Mouse (Mus musculus) lung, postnatal 10 days (tissue): Measurements from ENCODE around the gene Macrod1.

Experiments
- DNase-seq: peaks from one replicate; pipeline ENCODE4 v3.0.0; 2021

The Macrod1 gene

DNA sequence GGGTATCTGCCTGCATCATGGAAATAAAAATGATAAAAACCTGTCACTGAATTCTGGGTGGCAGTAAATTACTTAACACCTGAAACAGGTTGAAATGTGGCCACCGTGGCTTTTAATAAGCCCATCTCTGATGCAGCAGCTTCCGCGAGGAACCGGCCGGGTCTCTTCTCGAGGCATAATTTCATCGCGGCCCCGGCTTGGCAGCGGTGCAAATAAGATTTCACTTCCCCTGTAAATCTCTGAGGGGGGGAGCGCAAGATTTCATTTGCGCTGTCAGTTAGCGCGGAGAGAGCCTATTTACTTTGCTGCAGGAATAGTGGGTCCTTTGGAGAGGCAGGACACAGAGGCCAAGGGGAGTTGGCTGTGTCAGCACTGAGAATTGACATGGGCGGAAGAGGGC lies 28.1 kb downstream of the Macrod1 start:
- DNase-seq = no peak

DNA sequence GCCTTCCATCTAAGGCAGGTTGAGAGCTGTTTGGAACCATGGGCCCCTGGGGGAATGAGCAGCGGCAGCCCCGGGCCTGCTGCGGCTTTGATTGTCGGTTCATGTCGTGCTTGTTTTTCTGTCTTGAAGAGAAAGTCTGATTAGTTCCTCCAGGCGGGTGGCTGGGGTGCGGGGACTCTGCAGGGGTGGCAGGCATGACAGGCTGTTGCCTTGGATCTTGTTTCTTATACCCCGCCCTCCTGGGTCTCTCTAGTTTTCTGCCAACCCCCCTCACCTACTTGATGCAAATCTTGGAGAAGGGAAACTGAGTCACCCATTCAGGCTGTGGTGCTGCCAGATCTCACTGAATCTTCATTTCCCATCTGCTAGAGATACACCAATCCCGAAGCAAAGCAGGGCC lies 31.9 kb downstream of the Macrod1 start:
- DNase-seq = no peak

DNA sequence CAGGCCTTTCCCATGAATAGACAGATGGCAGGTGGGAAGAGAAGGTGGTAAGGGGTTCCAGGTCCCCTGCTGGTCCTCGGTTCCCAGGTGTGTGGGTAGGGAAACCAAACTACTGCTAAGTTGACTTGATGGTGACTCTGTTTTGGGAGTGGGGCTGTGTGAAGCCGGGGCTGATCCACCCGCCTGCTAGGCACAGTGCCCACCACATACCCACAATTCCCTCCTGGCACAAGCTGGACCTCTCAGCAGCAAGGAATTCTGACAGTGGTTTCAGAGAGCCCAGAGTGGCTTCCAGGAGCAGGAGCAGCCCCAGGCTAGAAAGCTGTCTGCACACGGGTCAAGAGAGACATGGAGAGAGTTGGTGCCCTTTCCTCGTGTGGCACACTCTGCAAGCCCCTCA lies 32.4 kb downstream of the Macrod1 start:
- DNase-seq = no peak

DNA sequence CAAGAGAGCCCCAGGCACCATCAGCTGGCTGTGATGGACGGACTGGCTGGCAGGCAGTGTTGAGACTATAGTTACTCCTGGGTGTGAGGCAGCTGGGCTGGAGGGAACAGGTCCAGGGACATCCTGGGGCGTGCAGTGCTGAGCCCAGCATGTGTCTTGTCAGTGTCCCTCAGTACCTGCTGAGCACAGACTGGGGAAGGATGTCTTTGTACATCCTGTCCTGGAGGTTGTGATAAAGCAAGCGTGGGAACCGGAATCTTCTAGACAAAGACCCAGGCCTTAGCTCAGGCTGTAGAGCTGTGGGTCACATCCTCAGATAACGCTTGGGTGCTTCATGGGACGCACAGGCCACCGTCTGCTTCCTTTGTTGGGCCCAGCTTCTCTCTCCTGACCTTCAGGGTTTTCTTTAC lies 33.2 kb downstream of the Macrod1 start:
- no peak for DNase-seq

DNA sequence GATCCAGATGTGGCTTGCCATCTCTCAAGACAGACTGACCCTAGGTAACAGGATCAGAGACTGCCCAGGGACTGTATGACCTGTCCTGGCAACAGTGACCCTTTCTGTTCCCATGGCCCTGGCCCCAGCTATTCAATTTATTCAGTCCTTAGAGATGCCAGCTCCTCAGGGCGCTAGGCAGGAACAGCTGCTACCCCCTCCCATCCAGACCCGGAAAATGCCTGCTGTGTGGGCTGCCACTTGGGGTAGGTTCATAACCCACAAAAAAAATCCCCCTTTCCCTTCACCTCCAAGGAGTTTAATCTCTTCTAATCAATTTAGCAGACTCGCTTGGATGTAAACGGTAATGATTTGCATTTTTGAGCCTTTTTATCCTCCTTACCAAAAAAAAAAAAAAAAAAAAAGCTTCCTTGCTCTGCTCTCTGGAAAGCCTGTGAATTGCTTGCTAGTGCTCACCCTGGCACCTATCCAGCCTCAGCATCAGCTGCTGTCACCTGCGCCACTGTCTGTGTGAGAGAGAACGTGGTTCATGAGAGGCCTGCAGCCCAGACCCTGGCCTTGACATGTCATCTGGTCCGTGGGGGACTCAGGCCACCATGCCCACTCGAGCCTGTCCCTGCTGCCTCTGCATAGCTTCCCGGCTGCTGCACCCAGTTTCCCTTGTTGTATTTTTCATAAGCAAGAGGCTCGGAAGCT lies 33.9 kb downstream of the Macrod1 start:
- no peak for DNase-seq

DNA sequence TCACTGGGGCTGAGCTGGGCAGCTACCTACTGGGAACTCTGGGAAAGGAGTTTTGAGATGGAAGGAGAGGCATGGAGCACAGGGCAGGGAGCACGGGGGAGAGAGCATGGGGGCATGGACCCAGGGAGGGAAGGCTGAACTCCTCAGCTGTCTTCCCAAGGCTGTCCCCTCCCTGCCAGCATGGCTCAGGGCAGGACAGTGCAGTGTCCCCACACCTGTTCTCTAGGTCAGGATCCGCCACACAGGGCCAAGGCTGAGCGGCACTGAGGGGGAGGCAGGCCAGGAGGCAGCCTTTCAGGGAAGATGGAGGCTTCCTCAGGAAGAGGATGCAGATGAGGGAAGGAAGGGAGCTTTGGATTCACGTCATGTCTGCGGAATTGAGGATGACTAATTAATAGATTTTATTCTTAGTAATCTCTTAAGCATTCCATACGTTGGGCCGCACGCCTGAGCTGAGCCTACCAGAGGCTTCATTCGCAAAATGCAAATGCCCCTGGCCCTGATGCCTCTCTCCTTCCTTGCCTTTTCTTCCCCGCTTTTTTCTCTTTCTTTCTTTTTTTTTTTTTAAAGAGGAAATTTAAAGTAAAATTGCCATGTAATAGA lies 34.9 kb downstream of the Macrod1 start:
- no peak for DNase-seq

DNA sequence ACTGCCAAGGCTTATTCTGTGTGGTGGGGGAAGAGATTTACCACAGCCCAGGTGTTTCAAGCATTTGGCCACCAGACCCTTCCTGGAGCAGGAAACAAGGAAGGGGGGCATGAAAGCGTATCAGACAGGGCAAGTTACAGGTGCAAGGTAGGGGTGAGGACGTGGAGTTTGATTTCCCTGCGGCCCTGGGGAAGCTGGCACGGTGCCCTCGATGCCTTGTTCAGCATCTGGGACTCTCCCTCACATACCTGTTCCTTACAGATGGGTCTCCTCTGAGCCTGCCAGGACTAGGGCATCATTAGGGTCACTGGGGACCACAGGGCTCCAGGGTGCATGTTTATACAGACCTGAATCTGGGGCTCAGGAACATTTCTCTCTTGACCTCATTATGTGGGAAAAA lies 36.1 kb downstream of the Macrod1 start:
- no peak for DNase-seq

DNA sequence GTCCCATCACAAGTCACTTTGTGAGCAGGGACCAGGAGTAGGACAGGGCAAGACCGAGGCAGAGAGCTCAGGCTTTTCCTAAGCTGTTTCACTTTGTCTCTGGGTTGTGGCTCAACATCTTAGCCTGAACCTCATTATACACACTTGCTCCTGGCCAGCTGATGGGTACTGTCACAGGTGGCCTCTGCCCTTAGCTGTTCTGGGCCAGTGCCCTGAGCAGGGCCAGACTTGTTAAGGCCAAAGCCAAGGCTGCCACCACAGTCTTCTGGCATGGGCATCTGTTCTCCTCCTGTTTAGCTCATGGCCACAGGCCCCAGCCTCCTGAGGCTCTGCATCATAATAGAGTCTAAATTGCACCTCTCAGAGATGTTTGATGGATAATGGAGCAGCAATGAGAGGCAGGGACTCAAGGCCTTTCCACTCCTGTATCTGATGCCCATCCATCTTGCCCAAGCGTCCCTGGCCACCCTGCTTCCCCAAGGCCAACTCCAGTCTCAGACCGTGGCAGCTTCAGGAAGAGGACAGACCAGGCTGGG lies 43.1 kb downstream of the Macrod1 start:
- DNase-seq = no peak

DNA sequence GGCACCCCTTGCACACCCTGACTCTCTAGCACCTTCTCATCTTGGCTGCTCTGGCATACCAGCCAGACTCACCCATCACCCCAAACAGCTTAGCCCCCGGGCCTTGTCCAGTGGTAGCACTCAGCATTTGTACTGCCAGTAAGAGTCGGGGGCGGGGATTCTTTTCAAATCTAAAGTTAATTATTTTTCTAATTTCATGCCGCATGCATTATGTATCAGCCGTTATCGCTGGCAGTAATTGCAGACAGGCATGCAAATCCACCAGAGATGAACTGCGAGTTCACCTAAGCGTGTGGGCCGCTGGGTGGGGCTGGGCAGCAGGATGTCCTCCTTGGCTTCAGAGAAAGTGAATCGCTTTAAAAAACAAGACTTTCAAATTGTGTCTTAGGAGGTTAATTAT lies 45.4 kb downstream of the Macrod1 start:
- DNase-seq = no peak

DNA sequence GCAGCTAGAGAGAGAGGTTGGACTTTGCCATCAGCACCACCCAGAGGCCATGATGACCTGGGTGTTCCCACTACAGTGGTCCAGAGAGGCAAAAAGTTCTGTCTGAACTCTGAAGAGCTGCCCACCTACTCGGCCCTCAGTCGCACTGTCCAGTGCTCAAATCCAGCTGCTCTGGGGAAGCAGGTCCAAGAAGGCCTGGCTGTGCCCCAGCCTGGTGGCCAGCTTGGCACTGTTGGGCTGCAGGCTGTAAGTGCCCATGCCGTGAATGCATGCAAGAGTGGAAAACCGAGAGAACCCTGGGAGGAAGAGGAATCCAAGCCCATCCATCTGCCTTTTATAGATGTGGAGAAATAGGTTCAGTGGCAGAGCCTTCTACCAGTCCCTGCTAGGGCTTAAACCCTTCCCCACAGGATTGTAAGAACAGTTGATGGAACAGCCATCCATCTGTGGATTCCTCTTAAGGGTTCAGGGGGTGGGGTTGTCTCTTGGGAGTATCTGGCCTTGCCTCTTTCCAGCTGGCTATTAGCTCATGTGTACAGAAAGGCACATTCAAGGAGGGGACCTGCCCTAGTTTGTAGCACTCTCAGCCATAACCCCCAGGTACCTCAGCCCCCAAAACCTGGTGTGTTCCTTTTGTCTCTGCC lies 46.9 kb downstream of the Macrod1 start:
- peak; percentile 61 for DNase-seq

DNA sequence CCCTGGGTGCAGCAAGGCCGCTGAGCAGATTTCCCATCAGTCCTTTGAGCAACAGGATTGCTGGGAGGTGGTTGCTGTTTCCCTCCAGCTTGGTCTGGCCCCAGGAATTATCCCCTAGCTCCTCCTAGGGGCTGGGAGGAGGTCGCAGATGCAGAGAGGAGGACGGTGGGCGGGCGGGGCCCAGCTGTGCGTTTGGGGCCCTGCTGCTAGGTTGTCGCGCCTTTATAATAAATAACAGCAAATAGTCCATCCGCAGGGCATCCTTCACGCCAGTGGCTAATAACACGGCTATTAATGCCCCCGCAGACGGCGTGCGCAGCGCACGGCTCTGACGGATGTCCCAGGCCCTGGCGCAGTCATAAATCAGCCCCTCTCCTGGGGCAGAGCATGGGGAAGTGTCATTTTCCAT lies 47.4 kb downstream of the Macrod1 start:
- DNase-seq = peak; percentile 75

DNA sequence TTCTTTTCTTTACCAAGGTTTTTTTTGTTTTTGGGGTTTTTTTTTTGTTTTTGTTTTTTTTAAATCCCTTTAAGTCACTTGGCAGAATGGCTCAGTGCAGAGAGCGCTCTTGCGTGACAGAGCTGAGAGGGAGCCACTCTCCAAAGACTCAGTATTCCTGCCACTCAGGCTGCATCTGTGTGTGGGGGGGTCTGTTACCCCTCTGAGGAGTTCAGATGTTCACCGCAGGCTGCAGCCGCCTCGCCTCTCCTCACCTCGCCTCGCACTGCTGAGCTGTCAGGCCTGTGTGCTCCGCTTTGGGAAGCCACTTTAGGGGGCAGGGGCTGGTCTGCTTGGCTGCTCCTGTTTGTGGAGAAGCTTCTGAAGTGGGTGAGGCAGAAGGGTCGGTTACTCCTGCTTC lies 48.9 kb downstream of the Macrod1 start, which contains the start of gene Flrt1:
Gene Flrt1, minus strand, starts transcription at position 186 of the 400 bp plus-strand sequence.
- DNase-seq = no peak

DNA sequence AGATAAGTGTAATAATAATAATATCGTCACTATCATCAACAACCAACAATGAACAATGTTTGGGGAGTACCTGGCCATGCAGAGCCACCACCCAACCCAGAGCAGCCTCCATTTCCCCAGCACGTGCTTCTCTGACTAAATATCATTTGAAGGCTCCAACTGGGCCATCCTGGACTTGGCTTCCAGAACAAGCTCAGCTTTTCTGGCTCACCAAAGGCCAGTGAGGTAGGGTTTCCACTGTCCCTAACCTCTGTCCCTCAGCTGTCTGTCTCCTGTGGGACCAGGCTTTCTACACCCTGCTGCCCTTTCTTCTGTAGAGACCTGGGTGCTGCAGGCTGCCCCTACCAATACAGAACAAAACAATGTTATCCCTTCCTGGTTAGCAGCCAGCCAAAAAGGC lies 50.0 kb downstream of the Macrod1 start:
- DNase-seq = no peak

DNA sequence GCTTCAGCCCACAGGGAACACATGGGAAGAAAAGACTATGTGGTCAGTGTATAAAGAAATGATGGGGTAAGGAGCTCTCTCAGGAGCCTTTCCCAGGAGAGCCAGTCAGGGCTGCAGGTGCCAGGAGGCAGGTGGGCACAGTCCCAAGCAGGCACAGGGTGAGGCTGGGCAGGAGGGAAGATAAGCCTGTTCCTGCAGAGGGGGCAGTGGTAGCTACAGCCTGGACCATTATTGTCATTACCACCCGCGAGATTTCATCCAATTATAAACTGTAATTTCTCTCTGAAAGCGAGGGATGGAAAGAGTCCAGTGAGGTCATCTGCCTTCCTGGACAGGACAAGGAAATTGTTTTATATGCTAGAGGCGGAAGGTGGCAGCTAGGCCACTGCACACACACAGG lies 50.6 kb downstream of the Macrod1 start:
- DNase-seq = no peak

DNA sequence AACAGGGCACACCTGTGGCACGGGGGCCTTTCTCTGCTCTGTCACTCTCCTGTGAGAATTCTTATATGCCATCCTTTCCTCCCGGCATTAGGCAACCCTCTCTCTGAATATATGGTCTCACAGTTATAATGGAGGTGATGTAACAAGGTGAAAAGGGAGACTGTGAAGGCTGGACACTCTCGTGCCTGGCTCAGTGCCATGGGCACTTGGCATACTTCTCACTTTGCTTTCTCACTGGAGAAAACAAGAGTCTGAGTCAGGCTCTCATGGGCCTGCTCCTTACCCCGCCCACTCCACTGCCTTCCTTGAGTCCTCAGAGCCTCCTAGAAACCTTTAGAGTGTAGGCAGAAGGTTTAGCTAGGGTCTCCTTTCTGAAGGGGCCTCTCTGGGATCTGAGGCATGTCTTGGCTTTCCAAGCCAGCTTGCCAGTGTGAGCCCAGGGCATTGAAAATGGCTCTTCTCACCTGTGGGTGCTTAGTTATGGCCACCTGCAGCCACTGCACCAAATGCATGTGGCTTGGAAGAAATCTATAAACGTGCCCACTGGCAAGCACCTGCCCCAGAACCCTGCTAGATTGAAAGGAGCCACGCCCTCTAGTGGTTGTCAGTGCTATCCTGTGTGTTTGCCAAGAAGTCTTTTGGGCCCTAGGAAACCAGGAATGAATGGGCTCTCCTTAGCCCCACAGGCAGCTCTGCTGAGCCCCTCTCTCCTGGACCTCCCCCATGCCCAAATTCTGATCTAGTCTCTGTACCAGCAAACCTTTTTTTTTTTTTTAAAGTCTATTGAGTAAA lies 51.7 kb downstream of the Macrod1 start:
- DNase-seq = peak; percentile 77

DNA sequence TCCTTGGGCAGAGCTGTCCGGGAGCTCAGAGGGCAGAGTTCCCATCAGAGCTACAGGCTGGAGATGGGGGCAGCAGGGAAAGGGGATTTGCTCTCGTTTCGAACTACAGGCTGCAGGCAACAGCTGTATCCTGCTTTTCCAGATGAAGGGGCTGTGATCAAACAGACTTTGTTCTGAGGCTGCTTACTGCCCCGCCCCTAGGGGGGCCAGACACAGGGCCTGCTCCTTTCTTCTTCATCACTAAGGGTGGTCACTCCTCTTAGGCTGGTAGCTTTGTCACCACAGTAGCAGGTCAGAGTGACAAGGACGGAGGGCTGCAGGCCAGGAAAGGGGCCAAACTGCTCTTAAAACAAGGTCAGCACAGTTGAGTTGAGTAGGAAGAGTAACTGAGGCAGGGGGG lies 53.5 kb downstream of the Macrod1 start:
- no peak for DNase-seq

DNA sequence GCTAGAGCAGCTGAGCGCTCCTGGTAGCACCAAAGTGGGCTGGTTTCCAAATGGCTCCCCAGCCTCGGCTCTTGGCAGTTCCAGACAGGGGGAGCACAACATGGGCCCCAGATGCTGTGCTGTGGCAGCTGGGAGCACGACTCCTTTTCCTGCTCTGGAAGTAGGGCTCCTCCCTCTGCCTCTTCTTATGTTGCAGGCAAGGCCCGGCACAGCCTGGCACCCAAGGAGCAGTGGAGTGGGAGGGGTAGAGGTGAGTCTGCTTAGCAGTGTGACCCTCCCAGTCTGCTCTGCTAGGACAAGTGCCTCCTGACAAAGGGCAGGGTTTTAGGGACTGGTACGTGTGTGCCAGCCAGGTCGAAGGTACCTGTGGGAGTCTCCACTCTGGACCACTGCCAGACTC lies 54.3 kb downstream of the Macrod1 start:
- DNase-seq = no peak

DNA sequence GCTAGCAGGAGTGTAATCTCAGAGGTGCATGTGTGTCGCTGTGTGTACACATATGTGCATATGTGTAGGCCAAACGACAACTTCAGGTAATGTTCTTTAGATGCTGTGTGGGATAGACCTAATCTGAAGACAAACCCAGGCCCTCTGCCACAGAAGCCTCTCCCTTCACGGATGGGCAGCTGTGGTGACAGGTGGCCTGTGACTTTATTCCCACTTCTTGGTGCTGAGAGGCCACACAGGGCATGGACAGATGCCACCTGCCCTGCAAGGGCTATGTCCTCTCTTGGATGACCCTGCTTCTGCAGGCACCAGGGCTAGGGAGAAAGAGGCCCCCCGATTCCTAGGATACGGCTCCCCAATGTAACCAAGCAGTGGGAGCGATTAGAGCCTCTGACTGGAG lies 54.7 kb downstream of the Macrod1 start:
- no peak for DNase-seq

DNA sequence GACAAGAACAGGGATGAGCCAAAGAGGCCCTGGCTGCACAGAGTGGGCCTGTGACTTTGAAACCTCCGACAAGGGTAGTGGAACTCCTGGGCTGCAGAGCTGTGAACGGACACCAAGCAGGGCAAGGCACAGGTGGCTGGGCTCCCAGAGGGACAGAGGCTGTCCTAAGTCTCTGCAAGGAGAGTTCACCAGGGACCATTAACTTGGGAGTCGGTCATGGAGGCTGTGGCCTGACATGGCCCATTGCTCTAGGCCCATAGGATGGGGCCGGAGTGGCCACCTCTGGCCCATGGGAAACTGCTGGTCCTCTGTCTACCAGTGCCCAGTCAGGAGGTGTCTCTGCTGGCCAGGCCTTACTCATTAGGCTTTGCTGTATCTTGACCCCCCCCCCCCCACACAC lies 55.1 kb downstream of the Macrod1 start:
- DNase-seq = no peak

DNA sequence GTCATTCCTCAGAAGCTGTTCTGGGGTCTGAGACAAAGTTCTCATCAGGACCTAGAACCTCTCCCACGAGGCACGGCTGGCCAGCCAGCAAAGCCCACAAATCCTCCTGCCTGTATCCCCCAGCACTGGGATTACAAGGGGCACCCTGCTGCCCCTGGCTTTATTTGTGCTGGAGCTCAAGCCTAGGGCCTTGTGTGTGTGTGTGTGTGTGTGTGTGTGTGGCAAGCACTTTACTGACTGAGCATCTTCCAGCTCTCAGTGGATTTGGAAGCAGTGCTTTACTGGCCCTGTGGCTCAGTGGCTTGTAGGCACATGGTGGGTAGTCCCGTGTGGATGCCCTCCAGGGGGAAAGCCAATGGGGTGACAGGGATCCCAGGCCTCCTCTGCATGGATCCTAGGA lies 56.0 kb downstream of the Macrod1 start:
- no peak for DNase-seq

DNA sequence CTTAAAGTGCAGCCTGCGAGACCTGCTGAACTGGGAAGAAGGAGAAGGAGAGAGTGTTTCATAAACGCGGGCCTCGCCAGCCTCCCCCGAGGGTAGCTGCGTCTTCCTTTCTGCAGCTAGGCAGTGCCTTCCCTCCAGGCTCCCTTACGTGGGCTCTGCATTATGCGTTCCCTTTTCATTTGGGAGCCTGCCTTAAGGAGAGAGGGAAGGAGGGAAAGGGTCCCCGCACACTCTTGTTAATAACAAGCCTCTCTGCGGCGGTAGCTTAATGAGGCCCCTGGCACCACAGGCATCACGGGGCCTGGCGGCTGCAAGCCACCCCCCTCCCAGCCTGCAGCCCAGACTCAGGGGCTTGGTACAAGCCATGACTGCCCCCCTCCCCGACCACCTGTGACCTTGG lies 57.0 kb downstream of the Macrod1 start:
- DNase-seq = no peak

DNA sequence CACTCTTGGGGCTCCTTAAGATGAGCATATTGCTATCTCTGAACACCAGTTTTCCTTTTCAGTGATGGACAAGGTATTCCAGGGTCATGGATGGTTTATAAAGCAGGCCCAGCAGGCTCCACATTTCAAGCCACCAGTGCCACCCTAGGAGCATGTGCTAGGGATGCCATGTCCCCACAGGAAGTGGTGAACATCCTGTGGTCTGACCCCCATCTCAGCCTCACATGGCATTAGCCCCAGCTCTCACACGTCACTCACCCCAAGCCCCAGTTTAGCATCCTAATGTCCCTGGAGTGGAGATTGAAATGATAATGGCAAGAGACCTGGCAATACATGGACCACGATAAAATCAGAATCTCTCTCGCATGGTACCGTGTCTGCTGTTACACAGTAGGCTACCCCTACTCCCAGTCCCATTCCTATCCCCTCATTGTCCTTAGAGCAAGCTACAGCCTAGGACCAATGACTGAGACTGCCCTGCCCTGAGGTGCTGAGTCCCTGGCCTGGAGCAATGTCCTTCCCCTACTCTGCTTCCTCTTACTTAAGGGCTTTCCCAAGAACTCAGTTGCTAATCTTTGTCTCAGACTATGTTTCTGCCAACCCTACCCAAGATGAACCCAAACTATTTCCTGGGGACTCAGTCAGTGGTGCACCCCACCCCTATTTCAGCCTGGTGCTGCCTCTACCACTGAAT lies 59.6 kb downstream of the Macrod1 start:
- DNase-seq = no peak

DNA sequence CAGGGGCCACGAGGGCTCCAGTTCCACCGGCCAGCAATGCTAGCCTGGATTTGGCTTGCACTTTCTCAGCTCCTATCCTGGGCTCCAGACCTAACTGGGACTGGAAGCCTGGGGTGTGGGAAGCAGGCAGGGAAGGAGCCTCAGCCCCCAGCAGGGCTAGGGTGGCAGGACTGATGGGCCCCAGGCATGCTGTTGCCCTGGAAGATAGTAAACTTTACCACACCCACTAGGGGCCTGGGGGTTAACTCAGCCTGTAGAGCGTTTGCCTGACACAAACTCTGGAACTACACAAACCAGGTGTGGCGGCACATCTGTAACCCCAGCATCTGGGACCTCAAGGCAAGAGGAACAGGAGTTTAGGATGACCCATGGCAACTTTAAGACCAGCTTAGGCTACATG lies 60.5 kb downstream of the Macrod1 start:
- no peak for DNase-seq
